Mouse (Mus musculus) kidney, adult 2 months (tissue): Measurements from ENCODE around the gene Tmem33. TPM values are rescaled to one million over a fixed set of nuclear protein-coding genes. Genes with fewer than 3 reads are reported as not detected.

Experiments
- DNase-seq: peaks from one replicate; pipeline ENCODE4 v3.0.0; 2021
- H3K27ac ChIP-seq: fragments of 200-500 bp; 2 replicates; pipeline ENCODE4 v1.5.1; 2012; ENCODE audit warnings: low read depth, low read length, control low read depth, inconsistent platforms; ENCODE audit not compliant: insufficient read depth
- H3K27me3 ChIP-seq: fragments of 200-500 bp; replicated peaks from 2 replicates; pipeline ENCODE4 v1.6.1; 2012; ENCODE audit warnings: mild to moderate bottlenecking, moderate library complexity, low read length, inconsistent platforms; ENCODE audit not compliant: control insufficient read depth, insufficient read depth
- H3K36me3 ChIP-seq: fragments of 200-500 bp; 2 replicates; pipeline ENCODE4 v1.6.1; 2012; ENCODE audit warnings: mild to moderate bottlenecking, moderate library complexity, low read length, inconsistent platforms; ENCODE audit not compliant: control insufficient read depth, insufficient read depth
- H3K4me1 ChIP-seq: fragments of 200-500 bp; 2 replicates; pipeline ENCODE4 v1.6.1; 2011; ENCODE audit warnings: low read length; ENCODE audit not compliant: control insufficient read depth, insufficient read depth
- H3K4me3 ChIP-seq: fragments of 200-500 bp; 2 replicates; pipeline ENCODE4 v1.5.1; 2011; ENCODE audit warnings: mild to moderate bottlenecking, low read depth, low read length, control low read depth; ENCODE audit not compliant: insufficient read depth
- CTCF ChIP-seq: fragments of 200-500 bp; conservative IDR thresholded peaks from 2 replicates; pipeline ENCODE4 v1.5.1; 2011; ENCODE audit warnings: low read depth, mild to moderate bottlenecking, control low read depth, low read length, moderate library complexity, mixed read lengths; ENCODE audit not compliant: insufficient read depth, insufficient read length
- POLR2A ChIP-seq: fragments of 200-500 bp; IDR thresholded peaks from one replicate; pipeline ENCODE4 v1.6.1; 2011; ENCODE audit warnings: low read depth, low read length, control low read depth
- WGBS: fragments of 180-500 bp; shearing (Covaris S2); methylation state at CpG from one replicate; pipeline ENCODE4 v1.1.7; 2018; 5-methylcytosine and 5-hydroxymethylcytosine counted together
- polyA plus RNA-seq: library from polyadenylated mRNA; depleted of rRNA; stranded (reverse); fragments of >200 nt; gene quantifications from 2 replicates; pipeline ENCODE4 v1.2.3, GENCODE M21; 2012; rRNA removed

The Tmem33 gene
- polyA plus RNA-seq, 1 experiment = 190 TPM

DNA sequence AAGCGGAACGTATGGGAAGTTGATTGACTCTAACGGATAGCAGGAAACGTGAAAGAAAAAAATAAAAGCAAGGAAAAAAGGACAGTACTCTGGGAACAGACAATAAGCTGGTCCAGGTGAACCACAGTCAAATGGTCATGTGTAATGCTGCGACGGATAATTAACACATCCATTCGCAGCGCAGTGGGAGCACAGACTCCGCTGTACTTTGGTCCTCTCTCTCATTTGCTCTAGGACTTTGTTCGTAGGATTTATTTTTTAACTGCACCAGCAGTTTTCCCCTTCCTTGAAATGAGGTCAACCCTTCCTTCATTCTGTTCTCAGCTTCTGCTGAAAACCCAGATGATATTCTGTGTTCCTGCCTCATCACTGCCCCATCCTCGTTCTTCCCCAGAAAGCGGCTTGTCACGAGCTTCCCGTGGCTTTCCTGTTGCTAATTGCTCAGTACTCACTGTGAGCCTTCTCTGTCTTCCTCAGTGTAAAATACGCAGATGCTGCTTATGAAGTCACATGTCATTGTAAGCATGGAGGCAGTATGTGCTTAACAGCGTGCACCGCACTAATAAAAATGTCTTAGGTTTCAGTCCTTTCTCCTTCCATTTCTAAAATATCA, 61.4 kb downstream of the Tmem33 start:
- WGBS = 61% methylated on average over 17 of the region's 17 CpGs
- TF ChIP-seq POLR2A (no peak), CTCF (no peak)
- Histone ChIP-seq H3K27me3 (no peaks in the 10 kb centered on the region), H3K4me1 (peaks cover 8% of the 10 kb centered on the region; the same call in 1 of the 2 replicates), H3K36me3 (no peaks in the 10 kb centered on the region; the same call in none of the 2 replicates), H3K27ac (peak overlapping the region; percentile 19), H3K4me3 (no peak overlapping the region)
- DNase-seq = peak; percentile 86

- no peak overlapping the region for H3K27ac ChIP-seq
- no peaks in the 10 kb centered on the region for H3K27me3 ChIP-seq
- TF ChIP-seq POLR2A (no peak), CTCF (no peak)
- DNase-seq = no peak
- H3K36me3 ChIP-seq = no peaks in the 10 kb centered on the region
- peaks cover 8% of the 10 kb centered on the region; the same call in 1 of the 2 replicates for H3K4me1 ChIP-seq
- no peak overlapping the region for H3K4me3 ChIP-seq
- 47% methylated on average over 1 of the region's 1 CpGs for WGBS
Measured at GRCm38 (mm10) chr5:67324032-67324431, 63.7 kb downstream of the Tmem33 start.

DNA sequence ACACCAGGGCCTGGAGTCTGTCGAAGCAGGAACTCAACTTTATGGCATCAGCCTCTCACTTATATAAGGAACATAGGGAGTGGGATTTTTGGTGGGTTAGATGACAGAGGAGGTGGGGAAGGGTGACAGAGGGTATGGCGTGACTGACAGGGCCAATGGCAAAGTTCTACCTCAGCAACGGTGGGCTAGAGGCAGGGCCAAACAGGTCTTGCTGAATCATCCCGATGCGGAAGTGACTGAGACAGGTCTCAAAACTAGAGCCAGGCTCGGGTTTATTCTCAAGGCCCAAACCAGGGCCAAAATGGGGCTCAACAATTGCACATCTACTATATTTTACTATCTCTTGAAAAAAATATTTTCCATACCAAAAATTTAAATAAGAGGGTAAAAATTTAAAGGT, 80.4 kb downstream of the Tmem33 start:
- H3K27me3 ChIP-seq = no peaks in the 10 kb centered on the region
- no peak for DNase-seq
- WGBS = 91% methylated on average over 6 of the region's 6 CpGs
- TF ChIP-seq POLR2A (no peak), CTCF (no peak)
- H3K4me1 ChIP-seq = no peaks in the 10 kb centered on the region
- peaks cover 7% of the 10 kb centered on the region for H3K36me3 ChIP-seq
- no peak overlapping the region for H3K4me3 ChIP-seq
- no peak overlapping the region for H3K27ac ChIP-seq

Other genes starting within 250 kb of the Tmem33 start
- 0.12 and 0.31 TPM in 2 replicates for gene Phox2b, start 161.3 kb upstream of the Tmem33 start, polyA plus RNA-seq
- 52.8 and 55.8 TPM in 2 replicates for gene Slc30a9, start 46.4 kb downstream of the Tmem33 start, polyA plus RNA-seq
- gene Bend4, start 167.7 kb downstream of the Tmem33 start, polyA plus RNA-seq = 0.18 and 0.33 TPM in 2 replicates